28 mouse cellular contexts compared by ENCODE assay signal in the genomic region with DNA sequence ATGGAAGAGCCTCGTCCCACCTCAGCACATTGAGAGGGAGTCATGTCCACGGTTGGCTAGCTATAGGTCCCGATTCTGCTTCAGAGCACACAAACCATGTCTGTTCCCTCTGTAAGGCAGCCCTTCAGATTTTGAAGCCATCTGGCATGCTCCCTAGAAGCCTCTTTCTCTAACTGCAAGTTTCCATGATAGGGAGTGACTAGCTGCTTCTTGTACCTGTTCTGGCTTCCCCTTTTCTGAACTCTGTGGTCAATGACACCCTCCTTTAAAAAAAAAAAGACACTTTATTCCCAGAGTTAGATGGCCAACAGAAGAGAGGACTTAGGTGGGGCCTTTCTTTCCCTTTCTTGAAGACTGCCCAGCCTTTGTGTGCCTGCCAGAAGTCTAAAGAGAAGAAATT.
"Had no signal": no experiment of that assay in that cellular context is flagged by ENCODE, and none has a peak within 500 bp of the region (broad histone marks: within the 10 kb centered on the region; RNA-seq: fewer than 3 reads in every experiment).

No protein-coding gene starts in this region.

- H3K27ac ChIP-seq: gastrocnemius, adult 2 months; heart, adult 2 months; heart, embryonic 13.5 days; heart, embryonic 15.5 days; hindbrain, embryonic 10.5 days; hindbrain, embryonic 12.5 days; hindbrain, embryonic 14.5 days; hindbrain, postnatal 0 days; kidney, embryonic 15.5 days; kidney, postnatal 0 days; limb, embryonic 13.5 days; limb, embryonic 15.5 days; liver, embryonic 12.5 days had no signal

- H3K27me3 ChIP-seq: heart, embryonic 13.5 days; heart, embryonic 15.5 days; hindbrain, embryonic 12.5 days; kidney, embryonic 15.5 days; limb, embryonic 13.5 days; limb, embryonic 15.5 days; liver, embryonic 12.5 days had no signal

- DNase-seq: gastrocnemius, adult 2 months; gastrocnemius, postnatal 10 days; gastrocnemius, postnatal 25 days; heart, adult 11 months; heart, adult 2 months; heart, postnatal 14 days; heart, postnatal 36 days; kidney, adult 11 months; kidney, adult 2 months; kidney, adult 9 months; kidney, postnatal 14 days; kidney, postnatal 36 days; left cerebral cortex, postnatal 4 days had no signal

- ATAC-seq: forebrain, embryonic 16.5 days; hindbrain, postnatal 0 days; intestine, embryonic 16.5 days; liver, embryonic 12.5 days had no signal

- H3K36me3 ChIP-seq: heart, embryonic 13.5 days; heart, embryonic 15.5 days; hindbrain, embryonic 10.5 days; hindbrain, embryonic 12.5 days; kidney, embryonic 15.5 days; limb, embryonic 13.5 days; limb, embryonic 15.5 days; liver, embryonic 12.5 days had no signal

- H3K4me3 ChIP-seq: gastrocnemius, adult 2 months; heart, adult 2 months; heart, embryonic 13.5 days; heart, embryonic 15.5 days; hindbrain, embryonic 10.5 days; hindbrain, embryonic 12.5 days; kidney, embryonic 15.5 days; left cerebral cortex, adult 2 months; limb, embryonic 13.5 days; limb, embryonic 15.5 days; liver, embryonic 12.5 days had no signal

- H3K9ac ChIP-seq: heart, embryonic 13.5 days; heart, embryonic 15.5 days; hindbrain, embryonic 12.5 days; hindbrain, embryonic 14.5 days; kidney, embryonic 15.5 days; limb, embryonic 13.5 days; limb, embryonic 15.5 days; liver, embryonic 12.5 days had no signal

- H3K9me3 ChIP-seq: heart, embryonic 13.5 days; heart, embryonic 15.5 days; hindbrain, embryonic 10.5 days; hindbrain, embryonic 12.5 days; kidney, embryonic 15.5 days; limb, embryonic 13.5 days; limb, embryonic 15.5 days; liver, embryonic 12.5 days had no signal

- H3K4me1 ChIP-seq: liver, embryonic 12.5 days had no signal

- H3K4me2 ChIP-seq: heart, embryonic 11.5 days; heart, embryonic 13.5 days; heart, embryonic 15.5 days; hindbrain, embryonic 12.5 days; hindbrain, embryonic 14.5 days; kidney, embryonic 15.5 days; limb, embryonic 13.5 days; limb, embryonic 15.5 days; liver, embryonic 12.5 days had no signal
